Mouse (Mus musculus): Measurements from ENCODE around the gene Kcnk18. TPM values are rescaled to one million over a fixed set of nuclear protein-coding genes. Genes with fewer than 3 reads are reported as not detected.

The Kcnk18 gene
- polyA plus RNA-seq, 1 experiment from 2014 or later, result not detected

- Histone ChIP-seq H3K27ac (ENCODE audit: low read depth, low read length) (no peak overlapping the region), H3K9ac (ENCODE audit: low read length) (no peak overlapping the region), H3K4me1 (ENCODE audit: control insufficient read depth, insufficient read depth, low read length) (0 out of 2 replicates have a peak, but pooled peaks cover 4% of the 10 kb centered on the region), H3K36me3 (ENCODE audit: control insufficient read depth, insufficient read depth, low read length) (no peaks in the 10 kb centered on the region), H3K4me2 (no peak overlapping the region), H3K4me3 (ENCODE audit: low read depth, low read length) (no peak overlapping the region), H3K9me3 (ENCODE audit: control insufficient read depth, low read length) (peaks cover 9% of the 10 kb centered on the region; the same call in 1 of the 2 replicates), H3K27me3 (ENCODE audit: control insufficient read depth, insufficient read depth, low read length) (peaks cover 50% of the 10 kb centered on the region)
- 43% methylated on average over 7 of the region's 7 CpGs for WGBS
- DNase-seq (ENCODE audit: low spot score, missing footprints) (peak; percentile 90), ATAC-seq (ENCODE audit: low FRiP score) (no peak)
These were observed 20.9 kb upstream of the Kcnk18 start for GRCm38 (mm10) chr19:59198161-59198560.

- no peak for ATAC-seq (ENCODE audit: low FRiP score)
- no peaks in the 10 kb centered on the region for H3K9me3 ChIP-seq (ENCODE audit: control insufficient read depth, low read length)
- H3K36me3 ChIP-seq (ENCODE audit: control insufficient read depth, insufficient read depth, low read length), result no peaks in the 10 kb centered on the region
- H3K4me3 ChIP-seq (ENCODE audit: low read depth, low read length), result no peak overlapping the region
- peak; percentile 98 for DNase-seq (ENCODE audit: low spot score, missing footprints)
- no peak overlapping the region for H3K27ac ChIP-seq (ENCODE audit: low read depth, low read length)
- no peaks in the 10 kb centered on the region for H3K27me3 ChIP-seq (ENCODE audit: control insufficient read depth, insufficient read depth, low read length)
- H3K4me1 ChIP-seq (ENCODE audit: control insufficient read depth, insufficient read depth, low read length), result no peaks in the 10 kb centered on the region
- 34% methylated on average over 5 of the region's 5 CpGs for WGBS
- no peak overlapping the region for H3K4me2 ChIP-seq
- no peak overlapping the region for H3K9ac ChIP-seq (ENCODE audit: low read length)
These were observed 10.5 kb upstream of the Kcnk18 start for GRCm38 (mm10) chr19:59208475-59208874.

- Histone ChIP-seq H3K27me3 (ENCODE audit: control insufficient read depth, insufficient read depth, low read length) (no peaks in the 10 kb centered on the region), H3K4me2 (no peak overlapping the region), H3K36me3 (ENCODE audit: control insufficient read depth, insufficient read depth, low read length) (no peaks in the 10 kb centered on the region), H3K4me1 (ENCODE audit: control insufficient read depth, insufficient read depth, low read length) (no peaks in the 10 kb centered on the region), H3K9ac (ENCODE audit: low read length) (no peak overlapping the region), H3K27ac (ENCODE audit: low read depth, low read length) (no peak overlapping the region), H3K9me3 (ENCODE audit: control insufficient read depth, low read length) (no peaks in the 10 kb centered on the region), H3K4me3 (ENCODE audit: low read depth, low read length) (no peak overlapping the region)
- peak; percentile 64 for DNase-seq (ENCODE audit: low spot score, missing footprints)
- ATAC-seq (ENCODE audit: low FRiP score), result no peak
- 58% methylated on average over 2 of the region's 2 CpGs for WGBS
These were observed 10.0 kb upstream of the Kcnk18 start for GRCm38 (mm10) chr19:59208986-59209385.

GRCm38 (mm10) chr19:59216891-59217290, 2.1 kb upstream of the Kcnk18 start:
- DNase-seq (ENCODE audit: low spot score, missing footprints) (peak; percentile 83), ATAC-seq (ENCODE audit: low FRiP score) (no peak)
- H3K4me2 ChIP-seq, result no peak overlapping the region
- no peak overlapping the region for H3K4me3 ChIP-seq (ENCODE audit: low read depth, low read length)
- no peak overlapping the region for H3K27ac ChIP-seq (ENCODE audit: low read depth, low read length)
- 77% methylated on average over 3 of the region's 3 CpGs for WGBS
- no peaks in the 10 kb centered on the region for H3K9me3 ChIP-seq (ENCODE audit: control insufficient read depth, low read length)
- no peaks in the 10 kb centered on the region for H3K36me3 ChIP-seq (ENCODE audit: control insufficient read depth, insufficient read depth, low read length)
- no peaks in the 10 kb centered on the region for H3K4me1 ChIP-seq (ENCODE audit: control insufficient read depth, insufficient read depth, low read length)
- H3K9ac ChIP-seq (ENCODE audit: low read length), result no peak overlapping the region
- no peaks in the 10 kb centered on the region for H3K27me3 ChIP-seq (ENCODE audit: control insufficient read depth, insufficient read depth, low read length)

- H3K27me3 ChIP-seq (ENCODE audit: control insufficient read depth, insufficient read depth, low read length), result no peaks in the 10 kb centered on the region
- 61% methylated on average over 3 of the region's 3 CpGs for WGBS
- no peak for ATAC-seq (ENCODE audit: low FRiP score)
These were observed 2.1 kb downstream of the Kcnk18 start for GRCm38 (mm10) chr19:59221131-59221530.

GRCm38 (mm10) chr19:59228376-59228775, 9.4 kb downstream of the Kcnk18 start:
- Histone ChIP-seq H3K4me1 (ENCODE audit: control insufficient read depth, insufficient read depth, low read length) (no peaks in the 10 kb centered on the region), H3K36me3 (ENCODE audit: control insufficient read depth, insufficient read depth, low read length) (no peaks in the 10 kb centered on the region), H3K4me2 (no peak overlapping the region), H3K4me3 (ENCODE audit: low read depth, low read length) (no peak overlapping the region), H3K27ac (ENCODE audit: low read depth, low read length) (no peak overlapping the region), H3K27me3 (ENCODE audit: control insufficient read depth, insufficient read depth, low read length) (no peaks in the 10 kb centered on the region), H3K9me3 (ENCODE audit: control insufficient read depth, low read length) (no peaks in the 10 kb centered on the region), H3K9ac (ENCODE audit: low read length) (no peak overlapping the region)
- WGBS, result 74% methylated on average over 3 of the region's 3 CpGs
- ATAC-seq (ENCODE audit: low FRiP score) (no peak), DNase-seq (ENCODE audit: low spot score, missing footprints) (peak; percentile 54)

More at GRCm38 (mm10) chr19:59221131-59221530, 2.1 kb downstream of the Kcnk18 start:
- Histone ChIP-seq H3K9ac (ENCODE audit: low read length) (no peak overlapping the region), H3K4me2 (no peak overlapping the region), H3K9me3 (ENCODE audit: control insufficient read depth, low read length) (no peaks in the 10 kb centered on the region), H3K4me1 (ENCODE audit: control insufficient read depth, insufficient read depth, low read length) (no peaks in the 10 kb centered on the region), H3K27ac (ENCODE audit: low read depth, low read length) (no peak overlapping the region), H3K4me3 (ENCODE audit: low read depth, low read length) (no peak overlapping the region), H3K36me3 (ENCODE audit: control insufficient read depth, insufficient read depth, low read length) (no peaks in the 10 kb centered on the region)
- DNase-seq (ENCODE audit: low spot score, missing footprints), result peak; percentile 54

GRCm38 (mm10) chr19:59232786-59233185, 13.8 kb downstream of the Kcnk18 start:
- 79% methylated on average over 5 of the region's 5 CpGs for WGBS
- DNase-seq (ENCODE audit: low spot score, missing footprints), result peak; percentile 21
- no peak overlapping the region for H3K9ac ChIP-seq (ENCODE audit: low read length)

GRCm38 (mm10) chr19:59235001-59235400, 16.0 kb downstream of the Kcnk18 start:
- ATAC-seq (ENCODE audit: low FRiP score), result no peak
- WGBS, result 91% methylated on average over 18 of the region's 18 CpGs
- no peak overlapping the region for H3K4me2 ChIP-seq

More at GRCm38 (mm10) chr19:59232786-59233185, 13.8 kb downstream of the Kcnk18 start:
- Histone ChIP-seq H3K9me3 (ENCODE audit: control insufficient read depth, low read length) (no peaks in the 10 kb centered on the region), H3K4me2 (no peak overlapping the region), H3K27me3 (ENCODE audit: control insufficient read depth, insufficient read depth, low read length) (no peaks in the 10 kb centered on the region), H3K4me1 (ENCODE audit: control insufficient read depth, insufficient read depth, low read length) (no peaks in the 10 kb centered on the region), H3K36me3 (ENCODE audit: control insufficient read depth, insufficient read depth, low read length) (no peaks in the 10 kb centered on the region), H3K27ac (ENCODE audit: low read depth, low read length) (no peak overlapping the region), H3K4me3 (ENCODE audit: low read depth, low read length) (no peak overlapping the region)
- no peak for ATAC-seq (ENCODE audit: low FRiP score)

GRCm38 (mm10) chr19:59236046-59236445, 17.0 kb downstream of the Kcnk18 start:
- no peak overlapping the region for H3K4me3 ChIP-seq (ENCODE audit: low read depth, low read length)
- H3K4me2 ChIP-seq, result no peak overlapping the region
- no peak overlapping the region for H3K27ac ChIP-seq (ENCODE audit: low read depth, low read length)
- H3K4me1 ChIP-seq (ENCODE audit: control insufficient read depth, insufficient read depth, low read length), result no peaks in the 10 kb centered on the region
- ATAC-seq (ENCODE audit: low FRiP score) (no peak), DNase-seq (ENCODE audit: low spot score, missing footprints) (peak; percentile 59)
- no peaks in the 10 kb centered on the region for H3K9me3 ChIP-seq (ENCODE audit: control insufficient read depth, low read length)
- H3K36me3 ChIP-seq (ENCODE audit: control insufficient read depth, insufficient read depth, low read length), result no peaks in the 10 kb centered on the region
- 0 out of 2 replicates have a peak, but pooled peaks cover 2% of the 10 kb centered on the region for H3K27me3 ChIP-seq (ENCODE audit: control insufficient read depth, insufficient read depth, low read length)
- WGBS, result 86% methylated on average over 6 of the region's 6 CpGs
- H3K9ac ChIP-seq (ENCODE audit: low read length), result no peak overlapping the region

More at GRCm38 (mm10) chr19:59235001-59235400, 16.0 kb downstream of the Kcnk18 start:
- 0 out of 2 replicates have a peak, but pooled peaks cover 2% of the 10 kb centered on the region for H3K27me3 ChIP-seq (ENCODE audit: control insufficient read depth, insufficient read depth, low read length)
- no peak overlapping the region for H3K4me3 ChIP-seq (ENCODE audit: low read depth, low read length)
- H3K9ac ChIP-seq (ENCODE audit: low read length), result no peak overlapping the region
- no peak overlapping the region for H3K27ac ChIP-seq (ENCODE audit: low read depth, low read length)
- no peaks in the 10 kb centered on the region for H3K4me1 ChIP-seq (ENCODE audit: control insufficient read depth, insufficient read depth, low read length)
- DNase-seq (ENCODE audit: low spot score, missing footprints), result peak; percentile 37
- H3K9me3 ChIP-seq (ENCODE audit: control insufficient read depth, low read length), result no peaks in the 10 kb centered on the region
- H3K36me3 ChIP-seq (ENCODE audit: control insufficient read depth, insufficient read depth, low read length), result no peaks in the 10 kb centered on the region

All from midbrain, embryonic 11.5 days (tissue).